Mouse (Mus musculus) ES-Bruce4 (cell line): ENCODE results near the gene Wfdc9.

ENCODE experiments used
- CTCF ChIP-seq: IDR thresholded peaks from one replicate; pipeline ENCODE4 v1.8.1; 2011; ENCODE audit warnings: low read depth, low read length
- POLR2A ChIP-seq: IDR thresholded peaks from one replicate; pipeline ENCODE4 v1.8.1; 2011; ENCODE audit warnings: low read length; ENCODE audit not compliant: insufficient read depth

GRCm38 (mm10) chr2:164608781-164609180, 47.6 kb downstream of the Wfdc9 start:
- TF ChIP-seq CTCF: no peak
- TF ChIP-seq POLR2A: no peak
